Mouse (Mus musculus): Measurements from ENCODE around the gene Itgb3.
"Not testable (repeated sequence)": the region's sequence is repeated elsewhere in the genome, so short reads cannot be mapped to it uniquely, and the experiment has no call there.

Gene Itgb3

GRCm38 (mm10) chr11:104607491-104608245, at the start of gene Itgb3:
Gene Itgb3 (plus strand): TSS chr11:104608000.
- in situ Hi-C loops (cut with MboI; ENCODE audit: unreplicated experiment in 2 of 2): loop anchor here (5.0 to 10.0 kb wide), 3 partner anchors 40 to 157 kb away; no protein-coding TSS in a partner anchor

- in situ Hi-C loops (cut with MboI; ENCODE audit: unreplicated experiment in 2 of 2): no loop called here
Measured at GRCm38 (mm10) chr11:104558065-104558464, 49.7 kb upstream of the Itgb3 start.

DNA sequence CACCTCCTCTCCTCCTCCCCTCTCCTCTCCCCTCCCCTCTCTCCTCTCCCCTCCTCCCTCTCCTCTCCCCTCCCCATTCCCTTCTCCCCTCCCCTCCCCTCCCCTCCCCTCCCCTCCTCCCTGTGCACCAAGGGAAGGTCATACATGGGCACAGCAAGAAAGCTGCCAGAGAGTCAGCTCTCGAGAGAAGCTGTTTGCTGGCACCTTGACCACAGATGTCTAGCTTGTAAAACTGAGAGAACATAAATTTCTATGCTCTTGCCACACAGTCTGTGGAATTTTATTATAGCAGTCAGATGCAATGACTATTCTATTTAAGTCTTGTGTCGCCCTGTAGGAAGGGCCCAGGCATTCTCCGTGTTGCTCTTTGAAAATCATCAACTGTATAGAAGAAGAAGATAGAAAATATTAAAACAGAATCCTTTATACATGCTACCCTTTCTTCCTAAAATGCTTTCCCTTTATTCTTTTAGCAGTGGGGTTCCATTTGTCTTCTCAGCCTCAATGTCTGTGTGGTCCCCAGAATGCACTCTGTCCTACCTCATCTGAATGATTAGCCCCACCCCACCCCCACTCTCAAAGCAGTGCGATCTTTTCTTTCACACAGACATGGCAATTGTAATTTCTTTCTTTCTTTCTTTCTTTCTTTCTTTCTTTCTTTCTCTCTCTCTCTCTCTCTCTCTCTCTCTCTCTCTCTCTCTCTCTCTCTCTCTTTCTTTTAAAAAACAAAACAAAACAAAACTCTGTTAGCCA, 49.0 kb upstream of the Itgb3 start:
- in situ Hi-C loops (cut with MboI; ENCODE audit: unreplicated experiment in 2 of 2): no loop called here

- in situ Hi-C loops (cut with MboI; ENCODE audit: unreplicated experiment in 2 of 2): no loop called here
Measured at GRCm38 (mm10) chr11:104560971-104561370, 46.8 kb upstream of the Itgb3 start.

GRCm38 (mm10) chr11:104563496-104563895, 44.3 kb upstream of the Itgb3 start:
- in situ Hi-C loops (cut with MboI; ENCODE audit: unreplicated experiment in 2 of 2): no loop called here

DNA sequence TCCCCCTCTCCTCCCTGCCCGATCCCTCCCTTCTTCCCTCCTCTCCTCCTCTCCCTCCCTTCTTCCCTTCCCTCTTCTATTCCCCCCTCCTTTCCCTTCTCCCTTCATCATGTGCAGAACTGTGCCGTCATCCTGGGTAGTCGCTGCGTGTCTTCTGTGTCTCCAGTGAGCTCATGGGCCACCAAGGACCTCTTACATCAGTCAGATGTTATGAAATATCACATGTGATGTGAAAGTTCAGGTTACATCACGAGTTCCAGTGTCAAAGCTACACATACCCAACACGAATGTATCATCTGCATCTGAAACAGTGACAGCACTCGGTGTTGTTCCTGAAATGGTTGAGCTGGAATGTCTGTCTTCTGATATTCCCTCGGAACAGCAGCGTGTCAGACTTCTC, 42.6 kb upstream of the Itgb3 start:
- in situ Hi-C loops (cut with MboI; ENCODE audit: unreplicated experiment in 2 of 2): no loop called here

DNA sequence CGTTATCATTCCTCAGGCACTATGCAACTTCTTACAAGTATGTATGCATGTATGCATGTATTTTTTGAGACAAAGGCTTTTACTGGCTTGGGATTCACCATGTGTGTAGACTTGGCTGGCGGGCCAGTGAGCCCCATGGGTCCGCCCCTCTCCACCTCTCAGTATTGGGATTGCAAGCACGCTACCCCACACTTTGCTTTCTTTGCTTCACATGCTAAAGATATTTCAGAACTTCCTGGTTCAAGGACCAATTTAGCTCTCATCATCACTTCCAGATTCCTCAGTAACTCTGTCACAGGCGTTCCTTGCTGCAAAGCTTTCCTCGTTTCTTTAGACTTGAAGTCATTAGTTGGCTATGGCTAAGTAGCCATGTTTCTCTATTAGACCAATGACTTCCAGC, 41.7 kb upstream of the Itgb3 start:
- in situ Hi-C loops (cut with MboI; ENCODE audit: unreplicated experiment in 2 of 2): no loop called here

GRCm38 (mm10) chr11:104566796-104567195, 41.0 kb upstream of the Itgb3 start:
- in situ Hi-C loops (cut with MboI; ENCODE audit: unreplicated experiment in 2 of 2): no loop called here

GRCm38 (mm10) chr11:104567736-104568135, 40.1 kb upstream of the Itgb3 start:
- in situ Hi-C loops (cut with MboI; ENCODE audit: unreplicated experiment in 2 of 2): no loop called here

DNA sequence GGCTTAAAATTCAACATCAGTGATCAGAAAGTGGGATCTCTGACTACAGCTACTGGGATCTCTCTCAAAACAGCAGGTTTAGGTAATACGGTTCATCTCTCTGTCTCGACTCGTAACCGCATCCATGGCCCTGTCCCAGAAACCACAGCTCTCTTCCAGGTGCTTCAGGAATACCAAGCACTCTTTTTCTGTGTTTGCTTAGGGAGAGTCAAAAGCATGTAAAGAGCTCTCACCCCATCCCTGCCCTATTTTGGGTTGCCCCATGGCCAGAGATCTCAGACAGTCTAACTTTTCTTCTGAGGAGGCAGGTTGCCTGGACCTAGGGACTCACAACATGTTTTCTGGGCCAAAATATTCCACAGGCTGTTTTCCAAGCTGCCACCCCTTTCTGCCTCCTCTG, 39.5 kb upstream of the Itgb3 start:
- in situ Hi-C loops (cut with MboI; ENCODE audit: unreplicated experiment in 2 of 2): no loop called here

DNA sequence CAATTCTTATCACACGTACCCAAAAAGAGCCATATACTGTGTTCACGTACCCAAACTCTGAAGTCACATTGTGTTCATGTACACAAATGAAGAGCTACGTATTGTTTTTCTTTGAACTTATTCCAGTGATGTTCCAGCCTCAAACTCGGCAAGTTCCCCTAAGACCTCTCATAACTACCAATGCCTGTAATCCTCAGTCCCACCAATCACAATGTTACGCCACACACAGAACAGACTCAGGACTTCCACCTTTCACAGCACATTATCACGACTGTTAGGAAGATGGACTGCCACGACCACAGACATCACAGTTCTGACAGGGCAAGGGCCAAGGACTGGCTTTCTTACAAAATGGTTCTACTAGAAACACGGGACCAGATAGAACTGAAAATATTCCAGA, 37.3 kb upstream of the Itgb3 start:
- in situ Hi-C loops (cut with MboI; ENCODE audit: unreplicated experiment in 2 of 2): not testable (repeated sequence)

DNA sequence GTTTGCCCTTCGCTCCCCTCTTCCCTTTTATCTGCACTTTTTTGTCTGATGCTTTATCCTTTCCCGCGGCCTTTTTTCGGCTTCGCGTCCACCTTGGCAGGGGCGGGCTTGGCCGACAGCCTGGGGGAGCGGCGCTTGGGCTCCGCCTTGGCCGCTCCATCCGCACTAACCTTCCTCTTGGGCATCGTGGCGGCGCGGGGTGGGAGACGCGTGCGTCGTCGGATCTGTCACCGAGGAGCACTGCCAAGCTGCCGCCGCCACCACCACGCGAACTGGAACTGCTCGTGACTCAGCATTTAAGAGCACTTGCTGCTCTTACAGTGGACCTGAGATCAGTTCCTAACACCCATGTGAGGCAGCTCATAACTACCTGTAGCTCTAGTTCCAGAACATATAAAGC, 36.4 kb upstream of the Itgb3 start:
- in situ Hi-C loops (cut with MboI; ENCODE audit: unreplicated experiment in 2 of 2): not testable (repeated sequence)

DNA sequence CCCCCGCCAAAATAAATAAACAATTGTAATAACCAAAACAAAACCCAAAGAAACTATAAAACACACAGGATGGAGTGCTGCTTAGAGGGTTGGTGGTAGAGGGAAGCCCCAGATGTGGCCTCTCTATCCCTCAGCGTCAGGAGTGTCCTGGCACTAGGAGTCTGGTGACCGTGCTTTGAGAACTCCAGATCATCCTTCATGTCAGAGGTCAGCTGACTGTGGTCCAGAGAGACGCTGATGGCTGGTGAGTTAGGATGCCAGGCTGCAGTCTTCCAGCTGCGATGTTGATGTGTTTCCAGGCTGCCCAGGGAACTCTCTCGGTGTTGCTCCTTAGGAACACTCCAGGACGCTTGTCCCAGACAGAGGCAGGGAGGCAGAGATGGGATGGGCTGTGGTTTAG, 35.7 kb upstream of the Itgb3 start:
- in situ Hi-C loops (cut with MboI; ENCODE audit: unreplicated experiment in 2 of 2): no loop called here

DNA sequence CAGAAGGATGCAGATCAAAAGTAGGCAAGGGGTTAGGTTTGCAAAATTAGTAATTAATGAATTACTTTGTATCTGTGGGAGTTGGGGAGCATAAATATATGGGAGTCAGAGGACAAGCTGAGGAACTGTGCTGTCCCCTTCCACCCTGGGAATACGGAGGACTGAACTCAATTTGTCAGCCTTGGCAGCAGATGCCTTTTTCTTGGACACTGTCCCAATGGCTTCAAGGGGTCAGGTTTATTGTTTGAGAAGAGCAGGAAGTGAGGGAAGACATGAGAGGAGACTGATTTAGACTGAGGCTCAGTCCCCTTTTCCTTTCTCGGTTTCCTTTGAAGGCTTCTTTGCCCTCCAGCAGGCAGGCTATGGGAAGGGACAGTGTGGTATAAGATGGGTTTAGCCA, 35.2 kb upstream of the Itgb3 start:
- in situ Hi-C loops (cut with MboI; ENCODE audit: unreplicated experiment in 2 of 2): no loop called here

DNA sequence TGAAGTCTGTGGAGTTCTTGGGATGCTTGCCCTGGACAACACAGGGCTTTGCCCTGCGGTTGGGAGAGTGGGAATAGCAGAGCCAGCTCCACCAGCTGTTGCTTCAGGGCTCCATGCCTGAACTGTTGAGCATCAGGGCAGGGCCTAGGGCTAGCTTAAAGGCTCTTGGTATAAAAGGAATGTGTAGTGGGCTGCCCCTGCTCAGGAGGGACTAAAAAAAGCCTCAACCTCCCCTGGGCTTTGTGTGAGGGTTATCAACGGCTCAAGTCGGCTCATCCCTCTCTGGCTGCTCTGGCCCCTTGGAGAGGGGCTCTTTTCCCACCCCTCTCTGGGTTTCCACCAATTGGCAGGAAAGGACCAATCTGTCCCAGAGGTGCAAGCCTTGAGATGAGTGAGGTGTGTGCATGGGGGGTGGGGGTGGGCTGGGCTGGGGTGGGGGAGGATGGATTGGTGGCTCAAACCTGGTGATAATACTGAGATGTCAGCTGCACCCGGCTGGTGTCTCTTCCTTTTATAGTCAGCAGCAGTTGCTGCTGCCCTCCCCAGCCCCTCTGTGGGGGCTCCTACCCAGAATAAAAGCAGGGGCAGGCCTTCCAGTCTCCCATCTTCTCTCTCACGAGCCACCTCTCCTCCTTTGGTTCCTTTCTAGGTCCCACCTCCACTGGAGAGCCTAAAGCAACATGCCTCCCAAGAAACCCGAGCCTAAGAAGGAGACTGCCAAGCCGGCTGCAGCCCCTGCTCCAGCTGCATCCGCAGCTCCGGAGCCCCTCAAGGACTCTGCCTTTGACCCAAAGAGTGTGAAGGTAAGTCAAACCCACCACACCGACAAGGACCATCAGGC, 30.8 kb upstream of the Itgb3 start:
- in situ Hi-C loops (cut with MboI; ENCODE audit: unreplicated experiment in 2 of 2): loop anchor here in 1 of 2 experiments (25.0 kb wide), 1 partner anchor 410 kb away; no protein-coding TSS in a partner anchor

- in situ Hi-C loops (cut with MboI; ENCODE audit: unreplicated experiment in 2 of 2): loop anchor here in 1 of 2 experiments (25.0 kb wide), 1 partner anchor 409 kb away; no protein-coding TSS in a partner anchor
Measured at GRCm38 (mm10) chr11:104578074-104578473, 29.7 kb upstream of the Itgb3 start.

GRCm38 (mm10) chr11:104579084-104579483, 28.7 kb upstream of the Itgb3 start:
- in situ Hi-C loops (cut with MboI; ENCODE audit: unreplicated experiment in 2 of 2): loop anchor here in 1 of 2 experiments (25.0 kb wide), 1 partner anchor 408 kb away; no protein-coding TSS in a partner anchor

DNA sequence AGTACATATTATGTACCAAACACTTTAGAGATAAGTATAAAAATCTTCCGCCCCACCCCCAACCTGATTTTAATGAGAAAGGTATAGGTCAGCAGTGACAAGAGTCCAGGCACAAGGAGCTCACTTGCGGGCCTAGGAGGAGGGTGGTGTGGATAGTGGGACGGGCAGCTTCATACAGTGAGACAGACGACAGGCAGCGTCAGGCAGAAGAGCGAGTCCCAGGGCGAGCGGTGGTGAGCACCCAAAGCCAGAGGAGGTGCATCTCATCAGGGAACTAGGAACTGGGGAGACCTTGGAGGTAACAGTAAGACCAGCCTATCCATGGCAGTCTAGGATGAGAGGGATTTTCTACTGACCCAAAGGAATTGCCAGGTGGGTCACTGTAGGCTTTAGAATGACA, 28.2 kb upstream of the Itgb3 start:
- in situ Hi-C loops (cut with MboI; ENCODE audit: unreplicated experiment in 2 of 2): loop anchor here in 1 of 2 experiments (25.0 kb wide), 1 partner anchor 408 kb away; no protein-coding TSS in a partner anchor

GRCm38 (mm10) chr11:104580091-104580490, 27.7 kb upstream of the Itgb3 start:
- in situ Hi-C loops (cut with MboI; ENCODE audit: unreplicated experiment in 2 of 2): loop anchor here in 1 of 2 experiments (10.0 to 25.0 kb wide), 2 partner anchors 265 to 407 kb away; no protein-coding TSS in a partner anchor

DNA sequence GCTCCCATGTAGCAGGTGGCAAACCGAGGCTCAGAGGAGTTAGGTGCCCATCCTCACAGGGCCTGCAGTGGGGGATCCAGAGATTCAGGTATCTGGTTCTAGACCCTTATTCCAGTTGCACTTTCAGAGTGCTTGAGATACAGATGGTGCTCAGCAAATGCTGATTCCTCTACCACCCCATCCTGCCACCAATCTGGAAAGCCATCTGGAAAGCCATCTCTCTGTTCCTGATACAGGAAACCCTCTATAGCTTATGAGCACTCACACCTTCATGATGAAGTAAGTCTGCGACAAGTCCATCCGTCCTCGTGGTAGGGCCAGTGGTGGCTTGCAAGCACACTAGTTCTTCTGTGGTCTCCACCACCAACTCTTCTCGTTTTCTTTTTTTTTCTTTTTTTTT, 27.2 kb upstream of the Itgb3 start:
- in situ Hi-C loops (cut with MboI; ENCODE audit: unreplicated experiment in 2 of 2): loop anchor here in 1 of 2 experiments (10.0 to 25.0 kb wide), 2 partner anchors 266 to 407 kb away; no protein-coding TSS in a partner anchor

Measured in v-Abl transformed pro-B cells (cell line).